Mouse (Mus musculus) lung, postnatal 36 days (tissue): Measurements from ENCODE around the gene March2.
"Not testable (repeated sequence)": the region's sequence is repeated elsewhere in the genome, so short reads cannot be mapped to it uniquely, and the experiment has no call there.

Experiments used
- DNase-seq: peaks from one replicate; pipeline ENCODE4 v3.0.0; 2022; ENCODE audit warnings: mixed read lengths

Gene March2

GRCm38 (mm10) chr17:33718384-33718881 is at the start of gene March2:
March2 (minus strand) TSS chr17:33718670.
- DNase-seq = peak; percentile 99

GRCm38 (mm10) chr17:33766389-33766788 is 47.9 kb upstream of the March2 start:
- DNase-seq = no peak

- DNase-seq = peak; percentile 100
These were observed 42.0 kb upstream of the March2 start, which contains the start of gene Rab11b for GRCm38 (mm10) chr17:33760255-33761165. Rab11b (minus strand) TSS chr17:33760530.

- peak; percentile 97 for DNase-seq
These were observed 41.3 kb upstream of the March2 start for GRCm38 (mm10) chr17:33759767-33760254.

GRCm38 (mm10) chr17:33757231-33757630 is 38.8 kb upstream of the March2 start:
- DNase-seq = peak; percentile 65

- DNase-seq = peak; percentile 75
These were observed 37.8 kb upstream of the March2 start for GRCm38 (mm10) chr17:33756108-33756790.

DNA sequence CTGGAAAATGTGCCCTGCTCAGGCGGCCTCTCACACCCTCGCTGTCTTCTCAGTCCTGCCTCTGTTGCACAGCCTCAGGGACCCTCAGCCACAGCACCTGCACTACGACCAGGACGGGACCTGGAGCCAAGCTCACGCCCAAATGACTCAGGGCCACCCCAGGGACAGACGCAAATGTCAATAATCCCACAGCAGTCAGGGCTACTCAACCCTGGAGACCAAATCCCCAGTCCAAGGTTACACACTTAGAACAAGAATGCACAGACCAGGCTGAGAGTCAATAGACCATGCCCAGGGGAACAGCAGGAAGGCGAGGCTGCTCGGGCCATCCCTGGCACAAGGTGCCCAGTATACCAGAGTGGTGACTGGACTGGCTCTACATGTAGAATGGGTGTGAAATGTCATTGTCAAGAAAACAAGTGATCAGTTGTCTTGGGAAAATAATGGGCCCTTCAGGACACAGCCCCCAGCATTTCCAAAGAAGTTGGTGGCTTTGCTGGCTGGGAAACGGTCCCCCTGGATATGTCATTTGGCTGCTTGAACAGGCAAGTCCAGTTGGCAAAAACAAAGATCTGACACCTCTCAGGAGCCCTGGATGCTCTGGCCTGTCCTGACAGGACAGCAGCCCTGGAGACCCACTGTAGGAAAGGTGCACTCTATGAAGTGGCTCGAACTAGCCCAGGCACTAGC is 37.1 kb upstream of the March2 start:
- DNase-seq = peak; percentile 33

GRCm38 (mm10) chr17:33754656-33755055 is 36.2 kb upstream of the March2 start:
- DNase-seq = no peak

GRCm38 (mm10) chr17:33752297-33752696 is 33.8 kb upstream of the March2 start:
- DNase-seq = no peak

GRCm38 (mm10) chr17:33751181-33751580 is 32.7 kb upstream of the March2 start:
- no peak for DNase-seq

DNA sequence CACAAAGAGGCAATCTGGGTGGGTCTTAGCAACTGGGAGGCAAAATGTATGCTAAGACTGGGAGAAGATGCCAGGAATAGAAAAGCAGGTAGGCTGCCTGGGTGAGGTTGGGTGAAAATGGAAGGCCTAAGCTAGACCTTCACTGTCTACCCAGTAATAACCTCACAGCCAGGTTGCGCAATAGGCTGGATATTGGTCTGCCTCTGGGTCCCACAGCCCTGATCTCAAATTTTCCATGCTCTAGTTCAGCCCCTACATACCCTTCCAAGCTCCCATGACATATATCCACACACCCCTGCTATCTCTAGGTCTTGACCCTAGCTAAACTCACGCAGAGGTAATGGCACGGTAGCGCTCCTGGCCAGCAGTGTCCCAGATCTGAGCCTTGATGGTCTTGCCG is 31.0 kb upstream of the March2 start:
- peak; percentile 52 for DNase-seq

DNA sequence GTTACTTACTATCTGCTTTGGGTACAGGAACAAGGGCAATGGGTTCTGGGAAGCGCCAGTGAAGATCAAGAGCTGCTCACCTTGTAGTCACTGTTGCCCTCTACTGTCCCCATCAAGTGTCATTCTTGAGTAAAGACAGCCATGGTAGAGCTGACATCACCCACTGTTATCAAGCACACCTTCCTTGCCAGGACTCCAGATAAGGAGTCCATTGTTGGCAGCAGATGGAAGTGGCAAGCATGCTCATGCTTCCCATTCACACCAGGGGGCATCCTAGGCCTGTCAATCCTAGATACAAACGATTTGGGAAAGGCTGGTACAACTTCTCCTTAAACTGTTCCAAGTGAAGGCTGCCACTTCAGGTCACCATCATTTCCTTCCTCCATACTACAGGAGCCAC is 27.5 kb upstream of the March2 start:
- DNase-seq = peak; percentile 74

DNA sequence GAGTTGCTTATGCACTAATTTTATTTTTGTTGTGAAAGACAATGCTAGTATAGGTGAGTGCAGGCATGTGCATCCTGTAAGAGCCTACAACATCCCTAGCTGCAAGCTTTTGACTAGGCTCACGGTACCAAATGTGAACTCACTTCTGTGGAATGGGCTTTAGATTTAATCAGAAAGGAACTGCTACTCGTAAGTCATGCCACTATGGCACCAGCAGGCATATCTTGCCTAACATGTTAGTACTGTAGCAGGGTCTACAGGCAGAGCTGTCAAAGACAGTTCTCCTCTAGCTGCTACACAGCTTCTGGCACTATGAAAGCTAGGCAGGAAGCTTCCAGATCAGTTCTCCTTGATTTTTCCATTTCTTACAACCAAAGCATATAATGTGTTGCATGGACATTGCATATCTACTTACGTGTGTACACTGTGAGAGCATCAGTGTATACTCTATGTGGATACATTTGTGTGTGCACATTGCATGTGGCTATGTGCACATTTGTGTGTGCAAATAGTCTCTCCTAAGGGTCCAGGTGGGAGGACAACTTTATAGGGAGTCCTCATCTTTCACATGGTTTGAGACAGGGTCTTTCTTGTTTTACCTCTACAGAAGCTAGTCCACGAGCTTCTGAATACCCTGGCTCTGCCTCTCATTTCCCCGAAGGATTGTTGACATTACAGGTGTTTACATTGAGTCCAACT is 26.4 kb upstream of the March2 start:
- DNase-seq = no peak

GRCm38 (mm10) chr17:33742420-33742819 is 23.9 kb upstream of the March2 start:
- no peak for DNase-seq

GRCm38 (mm10) chr17:33733526-33733925 is 15.1 kb upstream of the March2 start:
- DNase-seq = not testable (repeated sequence)

DNA sequence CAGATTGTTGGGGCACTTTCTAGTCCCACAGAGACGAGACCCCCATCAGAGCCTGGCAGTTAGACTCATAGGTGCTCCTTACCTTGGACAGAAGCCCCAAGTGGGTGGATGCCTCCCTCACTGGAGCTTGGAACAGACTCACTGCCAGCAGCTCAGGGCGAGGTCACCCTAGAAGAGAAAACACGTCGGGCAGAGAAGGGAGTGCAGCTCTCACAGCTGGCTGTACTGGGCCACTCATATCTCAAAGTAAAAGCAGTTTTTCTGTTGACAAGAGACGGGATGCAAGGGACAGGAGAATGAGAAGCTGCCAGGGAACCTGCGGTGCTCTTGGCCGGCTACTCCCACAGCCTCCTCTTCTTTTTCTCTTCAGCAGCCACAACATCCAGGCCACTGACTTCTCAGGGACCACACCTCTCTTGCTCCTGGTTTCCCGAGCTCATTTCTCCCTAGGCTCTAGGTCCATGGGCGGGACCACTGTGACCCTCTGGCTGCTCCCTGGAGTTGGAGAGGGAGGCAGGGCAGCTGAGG is 14.2 kb upstream of the March2 start:
- DNase-seq = not testable (repeated sequence)

GRCm38 (mm10) chr17:33729215-33729614 is 10.7 kb upstream of the March2 start:
- peak; percentile 55 for DNase-seq

DNA sequence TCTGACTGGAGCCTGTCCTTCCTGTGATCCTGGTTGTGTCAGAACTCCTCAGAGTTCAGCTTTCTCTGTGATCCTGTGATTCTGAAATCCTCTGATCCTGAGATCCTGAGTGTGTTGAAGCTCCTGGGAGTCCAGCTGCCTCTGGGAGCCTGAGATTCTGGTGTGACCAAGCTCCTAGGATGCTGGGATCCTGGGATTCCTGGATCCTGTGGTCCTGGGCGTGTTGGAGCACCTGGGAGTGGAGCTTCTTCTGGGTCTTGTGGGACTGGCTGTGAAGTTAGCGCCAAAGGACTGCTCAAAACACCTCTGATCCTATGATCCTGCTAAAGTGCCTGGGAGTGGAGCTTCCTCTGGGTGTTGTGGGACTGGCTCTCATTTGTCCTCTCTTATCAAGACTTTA is 9.9 kb upstream of the March2 start:
- no peak for DNase-seq

DNA sequence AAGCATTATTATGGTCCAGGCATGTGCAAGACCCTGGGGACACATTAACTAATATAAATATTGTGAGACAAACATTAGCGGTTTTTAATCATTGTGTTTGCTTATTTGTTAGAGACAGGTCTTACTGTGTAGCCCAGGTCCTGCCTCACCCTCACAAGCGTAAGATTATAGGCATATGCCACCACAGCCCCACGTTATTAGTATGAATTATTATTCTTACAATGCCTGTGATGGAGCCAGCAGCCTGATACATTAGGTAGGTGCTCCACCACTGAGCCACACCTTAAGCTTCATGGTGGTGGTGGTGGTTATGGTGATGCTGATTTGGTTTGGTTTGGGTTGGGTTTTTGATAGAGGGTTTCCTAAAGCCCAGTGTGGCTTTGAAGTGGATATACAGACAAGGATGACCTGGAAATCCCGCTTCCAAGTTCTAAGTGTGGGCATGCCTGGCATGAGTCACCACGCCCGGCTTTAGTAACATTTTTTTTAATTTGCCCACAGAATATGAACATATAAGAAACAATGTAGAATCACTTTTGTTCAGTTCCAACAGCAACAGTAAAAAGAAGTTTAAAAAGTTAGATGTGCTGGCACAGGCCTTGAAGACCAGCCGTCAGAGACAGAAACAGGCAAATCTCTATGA is 1.4 kb upstream of the March2 start:
- DNase-seq = no peak

DNA sequence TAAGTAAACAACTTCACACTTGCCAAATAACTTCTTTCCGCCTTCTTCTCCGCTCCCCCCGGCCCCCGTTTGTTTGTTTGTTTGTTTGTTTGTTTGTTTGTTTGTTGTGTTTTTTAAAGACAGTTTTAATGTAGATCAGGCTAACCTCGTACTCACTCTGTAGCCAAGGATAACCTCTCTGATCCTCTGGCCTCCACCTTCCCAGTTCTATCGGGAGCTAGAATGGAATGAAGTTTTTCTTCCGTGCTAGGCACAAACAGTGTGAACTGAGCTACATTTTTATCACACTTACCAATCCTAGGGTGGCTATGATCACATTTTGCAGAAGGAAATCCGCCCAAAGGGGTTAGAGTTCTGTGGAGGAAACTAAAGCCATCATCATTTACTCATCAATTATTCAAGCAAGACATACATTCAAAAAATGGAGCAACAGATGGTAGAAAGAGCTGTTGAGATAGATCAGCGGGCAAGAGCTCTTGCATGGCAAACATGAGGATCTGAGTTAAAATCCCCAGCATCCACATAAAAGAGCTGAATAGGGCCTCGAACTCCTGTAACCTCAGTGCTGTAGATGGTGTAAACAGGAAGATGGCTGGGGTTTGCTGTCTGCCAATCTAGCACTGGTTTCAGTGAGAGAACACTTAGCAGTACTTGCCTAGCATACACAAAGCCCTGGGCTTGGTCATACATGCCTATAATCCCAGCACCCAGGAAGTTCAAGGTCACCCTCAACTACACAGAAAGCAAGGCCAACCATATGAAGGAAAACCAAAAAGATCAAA is 665 bp upstream of the March2 start:
- DNase-seq = no peak

GRCm38 (mm10) chr17:33717982-33718381 is 488 bp downstream of the March2 start:
- DNase-seq = no peak
